ENCODE assay signal across 13 mouse cellular contexts in genomic region chr3:135475025-135475424, GRCm38 (mm10).
"Had no signal": no experiment of that assay in that cellular context is flagged by ENCODE, and none has a peak within 500 bp of the region (broad histone marks: within the 10 kb centered on the region; RNA-seq: fewer than 3 reads in every experiment).

No protein-coding gene starts in this region.

- H3K4me3 ChIP-seq: hindbrain, embryonic 15.5 days; limb, embryonic 15.5 days; liver, embryonic 13.5 days; lung, embryonic 15.5 days; megakaryocyte, embryonic 14.5 days; midbrain, embryonic 15.5 days; neural tube, embryonic 12.5 days had no signal

- H3K9me3 ChIP-seq: hindbrain, embryonic 15.5 days; limb, embryonic 15.5 days; liver, embryonic 13.5 days; lung, embryonic 15.5 days; megakaryocyte, embryonic 14.5 days; midbrain, embryonic 15.5 days; neural tube, embryonic 12.5 days had no signal

- DNase-seq: liver, embryonic 13.5 days; liver, postnatal 0 days; lung, postnatal 14 days; thymus, adult 2 months; thymus, postnatal 25 days had no signal

- H3K27ac ChIP-seq: hindbrain, embryonic 15.5 days; limb, embryonic 15.5 days; liver, embryonic 13.5 days; lung, embryonic 15.5 days; macrophage; midbrain, embryonic 15.5 days; neural tube, embryonic 12.5 days had no signal

- H3K9ac ChIP-seq: hindbrain, embryonic 15.5 days; limb, embryonic 15.5 days; liver, embryonic 13.5 days; liver, postnatal 0 days; lung, embryonic 15.5 days; midbrain, embryonic 15.5 days; neural tube, embryonic 12.5 days had no signal

- H3K4me2 ChIP-seq: hindbrain, embryonic 15.5 days; limb, embryonic 15.5 days; liver, embryonic 13.5 days; lung, embryonic 15.5 days; midbrain, embryonic 11.5 days; midbrain, embryonic 15.5 days; neural tube, embryonic 12.5 days had no signal

- ATAC-seq: liver, postnatal 0 days; midbrain, embryonic 15.5 days had no signal

- H3K27me3 ChIP-seq: hindbrain, embryonic 15.5 days; limb, embryonic 15.5 days; liver, embryonic 13.5 days; lung, embryonic 15.5 days; midbrain, embryonic 15.5 days; neural tube, embryonic 12.5 days had no signal

- H3K36me3 ChIP-seq: hindbrain, embryonic 15.5 days; limb, embryonic 15.5 days; liver, embryonic 13.5 days; lung, embryonic 15.5 days; midbrain, embryonic 15.5 days; neural tube, embryonic 12.5 days had no signal

- H3K4me1 ChIP-seq: hindbrain, embryonic 15.5 days; lung, embryonic 15.5 days; megakaryocyte, embryonic 14.5 days; midbrain, embryonic 15.5 days; neural tube, embryonic 12.5 days had no signal
